ENCODE assay signal across 8 mouse cellular contexts in the genomic region with DNA sequence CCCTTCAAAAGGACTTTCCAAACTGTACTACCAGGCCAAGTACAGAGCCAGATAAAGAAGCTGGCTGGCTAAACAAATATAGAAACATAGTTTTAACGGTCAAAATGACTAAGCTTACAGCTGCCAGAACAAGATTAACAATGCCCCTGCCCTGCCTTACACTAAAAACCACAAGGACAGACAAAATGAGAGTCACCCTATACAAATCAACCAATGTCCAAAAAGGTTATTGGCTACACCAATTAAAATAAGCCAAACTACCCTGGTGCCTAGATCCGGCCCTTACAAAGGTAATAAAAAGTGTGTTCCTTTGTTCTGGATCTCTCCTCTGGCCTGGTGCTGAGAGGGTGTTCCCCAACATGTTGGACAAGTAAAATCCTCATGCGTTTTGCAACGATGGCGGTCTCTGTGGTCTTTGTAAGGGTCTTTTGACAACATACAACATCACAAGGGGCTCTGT. TPM values are rescaled to one million over a fixed set of nuclear protein-coding genes. Genes with fewer than 3 reads are reported as not detected.
A peak's percentile ranks its signal among the peaks of the same experiment; 100 is the strongest.
DNase-seq lines count a peak whose midpoint lies in the region; ATAC-seq and TF ChIP-seq lines count a peak whose summit lies in the region.

No protein-coding gene starts in this region.

- no peaks in the 10 kb centered on the region for H3K27me3 ChIP-seq in hindbrain, embryonic 11.5 days (ENCODE audit: control insufficient read depth, insufficient read depth, low read length)
- peaks cover 4% of the 10 kb centered on the region; the same call in 1 of the 2 replicates for H3K27me3 ChIP-seq in midbrain, embryonic 13.5 days

- no peaks in the 10 kb centered on the region for H3K9me3 ChIP-seq in hindbrain, embryonic 11.5 days (ENCODE audit: control insufficient read depth, low read length)
- H3K9me3 ChIP-seq in midbrain, embryonic 13.5 days = no peaks in the 10 kb centered on the region

- no peak for ATAC-seq in hindbrain, embryonic 11.5 days (ENCODE audit: low FRiP score)
- ATAC-seq in midbrain, embryonic 13.5 days = no peak

- 0 out of 2 replicates have a peak overlapping the region, but pooled peaks have one; percentile 21 for H3K9ac ChIP-seq in hindbrain, embryonic 11.5 days (ENCODE audit: low read depth, low read length)
- no peak overlapping the region for H3K9ac ChIP-seq in midbrain, embryonic 13.5 days (replicated peaks)

- 94% methylated on average over 5 of the region's 5 CpGs for WGBS in hindbrain, embryonic 11.5 days
- 97% methylated on average over 5 of the region's 5 CpGs for WGBS in midbrain, embryonic 13.5 days

- 0 out of 2 replicates have a peak overlapping the region, but pooled peaks have one; percentile 50 for H3K4me2 ChIP-seq in hindbrain, embryonic 11.5 days (replicated peaks; ENCODE audit: low read depth, low read length)
- H3K4me2 ChIP-seq in midbrain, embryonic 13.5 days (replicated peaks) = peak overlapping the region; percentile 65

- peak overlapping the region; percentile 87 for H3K4me3 ChIP-seq in layer of hippocampus, adult 2 months
- peak overlapping the region; percentile 74 for H3K4me3 ChIP-seq in brown adipose tissue, adult 24 weeks (ENCODE audit: insufficient read depth, low read depth, low read length)
- peak overlapping the region; percentile 59; the same call in 1 of the 2 replicates for H3K4me3 ChIP-seq in hindbrain, embryonic 11.5 days (ENCODE audit: low read depth, low read length)
- H3K4me3 ChIP-seq in midbrain, embryonic 13.5 days (replicated peaks) = peak overlapping the region; percentile 74

- H3K27ac ChIP-seq in layer of hippocampus, adult 2 months = peak overlapping the region; percentile 100
- peak overlapping the region; percentile 6; the same call in 1 of the 2 replicates for H3K27ac ChIP-seq in brown adipose tissue, adult 24 weeks (replicated peaks; ENCODE audit: low read depth, low read length)
- H3K27ac ChIP-seq in hindbrain, embryonic 11.5 days (ENCODE audit: low read depth, low read length) = peak overlapping the region; percentile 97
- H3K27ac ChIP-seq in midbrain, embryonic 13.5 days = peak overlapping the region; percentile 99

- H3K4me1 ChIP-seq in brown adipose tissue, adult 24 weeks (ENCODE audit: control insufficient read depth, insufficient read depth, insufficient read length, low read length) = no peaks in the 10 kb centered on the region
- no peaks in the 10 kb centered on the region for H3K4me1 ChIP-seq in hindbrain, embryonic 11.5 days (replicated peaks; ENCODE audit: control insufficient read depth, insufficient read depth, low read length)
- peaks cover 13% of the 10 kb centered on the region for H3K4me1 ChIP-seq in midbrain, embryonic 13.5 days (replicated peaks)

- no peak for TF ChIP-seq CTCF in layer of hippocampus, adult 2 months (conservative IDR thresholded peaks at IDR 0.05)

- no peak for DNase-seq in layer of hippocampus, adult 2 months (ENCODE audit: low spot score in 2 of 2)
- no peak for DNase-seq in layer of hippocampus, adult 8-10 months (ENCODE audit: low spot score in 2 of 2)
- DNase-seq in hindbrain, embryonic 11.5 days (ENCODE audit: low spot score) = no peak
- no peak for DNase-seq in urinary bladder, postnatal 14 days (ENCODE audit: low spot score)
- no peak for DNase-seq in ovary, postnatal 10 days (ENCODE audit: low spot score)
- no peak for DNase-seq in adrenal gland, postnatal 25 days

- no peaks in the 10 kb centered on the region for H3K36me3 ChIP-seq in hindbrain, embryonic 11.5 days (ENCODE audit: control insufficient read depth, insufficient read depth, low read length)
- no peaks in the 10 kb centered on the region; the same call in 1 of the 2 replicates for H3K36me3 ChIP-seq in midbrain, embryonic 13.5 days

RNA-seq across cellular contexts. Expression of a gene that starts 0.6 kb away (rescaled TPM):
- total RNA-seq in layer of hippocampus, adult 2 months (2021) = 10 to 100 TPM; 13.0 to 20.6 TPM
- 10 to 100 TPM; 13.7 to 19.8 (median 17.1) TPM for total RNA-seq in layer of hippocampus, adult 8-10 months (2022)
- 1.7 and 1.9 TPM in 2 replicates for polyA plus RNA-seq in brown adipose tissue, adult 24 weeks (2012; ENCODE audit: insufficient read depth, insufficient read length, missing spikeins)
- 9.1 and 12.4 TPM in 2 replicates for polyA plus RNA-seq in hindbrain, embryonic 11.5 days (2014; fragmentation: Nextera tagmentation; extraction: Ambion mirVana)
- polyA plus RNA-seq in midbrain, embryonic 13.5 days (2015; fragmentation: Nextera tagmentation; extraction: Ambion mirVana) = 19.8 and 21.4 TPM in 2 replicates
- total RNA-seq in adrenal gland, postnatal 25 days (2021) = 8.3 and 9.8 TPM in 2 replicates

RNA-seq across cellular contexts. Expression of a gene that starts 0.6 kb away (rescaled TPM):
- 10 to 100 TPM; 26.5 to 26.6 TPM for total RNA-seq in layer of hippocampus, adult 2 months (2021)
- total RNA-seq in layer of hippocampus, adult 8-10 months (2022) = 10 to 100 TPM; 26.8 to 31.9 (median 27.0) TPM
- 18.4 and 20.8 TPM in 2 replicates for polyA plus RNA-seq in brown adipose tissue, adult 24 weeks (2012; ENCODE audit: insufficient read depth, insufficient read length, missing spikeins)
- 40.2 and 43.5 TPM in 2 replicates for polyA plus RNA-seq in hindbrain, embryonic 11.5 days (2014; fragmentation: Nextera tagmentation; extraction: Ambion mirVana)
- 39.1 and 42.0 TPM in 2 replicates for polyA plus RNA-seq in midbrain, embryonic 13.5 days (2015; fragmentation: Nextera tagmentation; extraction: Ambion mirVana)
- 31.3 and 38.1 TPM in 2 replicates for total RNA-seq in adrenal gland, postnatal 25 days (2021)

RNA-seq across cellular contexts. Expression of a gene that starts 26.0 kb away (rescaled TPM):
- total RNA-seq in layer of hippocampus, adult 2 months (2021) = 10 to 100 TPM; 11.5 to 11.6 TPM
- 10 to 100 TPM in 2 of 4 experiments, 1 to 10 TPM in 2; 8.2 to 12.4 (median 9.8) TPM for total RNA-seq in layer of hippocampus, adult 8-10 months (2022)
- 0.79 and 1.8 TPM in 2 replicates for polyA plus RNA-seq in brown adipose tissue, adult 24 weeks (2012; ENCODE audit: insufficient read depth, insufficient read length, missing spikeins)
- 6.6 and 8.2 TPM in 2 replicates for polyA plus RNA-seq in hindbrain, embryonic 11.5 days (2014; fragmentation: Nextera tagmentation; extraction: Ambion mirVana)
- polyA plus RNA-seq in midbrain, embryonic 13.5 days (2015; fragmentation: Nextera tagmentation; extraction: Ambion mirVana) = 7.7 and 8.1 TPM in 2 replicates
- total RNA-seq in adrenal gland, postnatal 25 days (2021) = 8.3 and 9.0 TPM in 2 replicates

RNA-seq across cellular contexts. Expression of a gene that starts 43.0 kb away (rescaled TPM):
- 10 to 100 TPM; 17.8 to 18.9 TPM for total RNA-seq in layer of hippocampus, adult 2 months (2021)
- total RNA-seq in layer of hippocampus, adult 8-10 months (2022) = 10 to 100 TPM; 17.4 to 22.9 (median 17.9) TPM
- polyA plus RNA-seq in brown adipose tissue, adult 24 weeks (2012; ENCODE audit: insufficient read depth, insufficient read length, missing spikeins) = 13.7 and 16.6 TPM in 2 replicates
- 21.4 and 27.0 TPM in 2 replicates for polyA plus RNA-seq in hindbrain, embryonic 11.5 days (2014; fragmentation: Nextera tagmentation; extraction: Ambion mirVana)
- polyA plus RNA-seq in midbrain, embryonic 13.5 days (2015; fragmentation: Nextera tagmentation; extraction: Ambion mirVana) = 16.5 and 18.8 TPM in 2 replicates
- 30.8 and 37.1 TPM in 2 replicates for total RNA-seq in adrenal gland, postnatal 25 days (2021)

Comparison
In these comparisons a context has a peak if more than half of its experiments do, and no peak if none do; other contexts are left out.
1. H3K27ac ChIP-seq: peak in every context shown above with its lines; median percentile 100 in layer of hippocampus, adult 2 months; 99 in midbrain, embryonic 13.5 days; 97 in hindbrain, embryonic 11.5 days; 6 in brown adipose tissue, adult 24 weeks.